Mouse (Mus musculus) olfactory bulb, adult 2 months (tissue): ENCODE measurements around the gene Vim.

Experiments used
- CTCF ChIP-seq: fragments of 200-500 bp; IDR thresholded peaks from 2 replicates; pipeline ENCODE4 v1.5.1; 2012; ENCODE audit warnings: low read depth, mild to moderate bottlenecking, low read length, moderate library complexity; ENCODE audit not compliant: insufficient read depth
- POLR2A ChIP-seq: fragments of 200-500 bp; IDR thresholded peaks from 2 replicates; pipeline ENCODE4 v1.6.1; 2012; ENCODE audit warnings: mild to moderate bottlenecking, low read depth, low read length, moderate library complexity; ENCODE audit not compliant: insufficient read depth

DNA sequence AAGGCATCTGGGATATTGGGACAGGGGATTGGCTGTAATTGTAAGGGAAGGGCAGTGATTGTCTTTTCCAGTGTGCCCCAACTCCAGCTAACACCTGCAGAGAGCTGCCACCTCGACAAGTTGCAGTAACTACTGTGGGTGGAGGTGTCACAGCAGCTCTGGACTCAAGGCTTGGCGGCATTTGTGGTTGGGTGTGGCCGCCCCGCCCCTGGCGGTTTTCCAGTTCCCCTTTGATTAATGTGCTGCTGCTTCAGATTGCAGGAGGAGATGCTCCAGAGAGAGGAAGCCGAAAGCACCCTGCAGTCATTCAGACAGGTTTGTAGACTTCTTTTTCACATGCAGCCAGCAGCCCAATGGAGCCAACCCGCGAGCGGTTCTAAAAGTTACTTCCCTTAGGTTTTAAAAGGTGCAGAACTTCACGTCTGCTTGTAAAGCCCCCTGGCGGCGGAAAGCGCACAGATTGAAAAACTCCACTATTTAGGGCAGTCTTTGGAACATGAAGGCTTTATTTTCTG lies 1.6 kb downstream of the Vim start:
- TF ChIP-seq CTCF (peak; percentile 48; the same call in 1 of the 2 replicates), POLR2A (no peak)
